Comparison of ENCODE assay signal across 8 mouse cellular contexts in genomic region chr2:125724086-125724430, GRCm38 (mm10). TPM values are rescaled to one million over a fixed set of nuclear protein-coding genes. Genes with fewer than 3 reads are reported as not detected.
DNase-seq lines count a peak whose midpoint lies in the region; ATAC-seq and TF ChIP-seq lines count a peak whose summit lies in the region.

Gene Shc4 (minus strand): TSS chr2:125724148.

- H3K4me1 ChIP-seq in heart, embryonic 10.5 days, result peaks cover 25% of the 10 kb centered on the region; the same call in 1 of the 2 replicates
- H3K4me1 ChIP-seq in limb, embryonic 11.5 days (ENCODE audit: control insufficient read depth, insufficient read depth, low read length), result peaks cover 7% of the 10 kb centered on the region; the same call in 1 of the 2 replicates
- peaks cover 18% of the 10 kb centered on the region for H3K4me1 ChIP-seq in olfactory bulb, adult 2 months (ENCODE audit: control insufficient read depth, insufficient read depth, low read length)

- H3K27me3 ChIP-seq in heart, embryonic 10.5 days (ENCODE audit: insufficient read depth, poor library complexity, severe bottlenecking), result peaks cover 66% of the 10 kb centered on the region
- peaks cover 25% of the 10 kb centered on the region for H3K27me3 ChIP-seq in limb, embryonic 11.5 days (ENCODE audit: control insufficient read depth, insufficient read depth, low read length)

- peak within 1 kb of the TSS; percentile 65 for H3K27ac ChIP-seq in heart, embryonic 10.5 days
- no peak within 1 kb of the TSS for H3K27ac ChIP-seq in limb, embryonic 11.5 days (replicated peaks; ENCODE audit: low read depth, low read length)
- H3K27ac ChIP-seq in olfactory bulb, adult 2 months (ENCODE audit: insufficient read depth, low read depth, low read length), result no peak within 1 kb of the TSS

- no peak for TF ChIP-seq CTCF in olfactory bulb, adult 2 months (IDR thresholded peaks at IDR 0.05; ENCODE audit: insufficient read depth, low read depth, low read length)

- peak within 1 kb of the TSS; percentile 22 for H3K9ac ChIP-seq in limb, embryonic 11.5 days (ENCODE audit: low read length)

- H3K9me3 ChIP-seq in heart, embryonic 10.5 days, result no peaks in the 10 kb centered on the region
- H3K9me3 ChIP-seq in limb, embryonic 11.5 days (ENCODE audit: control insufficient read depth, low read length), result no peaks in the 10 kb centered on the region

- peak within 1 kb of the TSS; percentile 96 for H3K4me2 ChIP-seq in limb, embryonic 11.5 days (ENCODE audit: low read depth, severe bottlenecking)

- peak; percentile 7 for DNase-seq in gastrocnemius, adult 18-20 months (ENCODE audit: low spot score)
- no peak for DNase-seq in gastrocnemius, postnatal 25 days
- DNase-seq in 3T3-L1 (ENCODE audit: low read depth, low spot score), result peak; percentile 78
- DNase-seq in brain, embryonic 18.5 days (ENCODE audit: low read depth, low spot score), result peak; percentile 52
- DNase-seq in heart, embryonic 10.5 days (ENCODE audit: low spot score), result no peak
- peak; percentile 66 for DNase-seq in limb, embryonic 11.5 days (ENCODE audit: low spot score)
- no peak for DNase-seq in thymus, adult 18-20 months

- peak within 1 kb of the TSS; percentile 69 for H3K4me3 ChIP-seq in heart, embryonic 10.5 days
- peak within 1 kb of the TSS; percentile 51 for H3K4me3 ChIP-seq in limb, embryonic 11.5 days (ENCODE audit: low read depth, low read length)
- H3K4me3 ChIP-seq in olfactory bulb, adult 2 months (ENCODE audit: insufficient read depth, low read depth, low read length), result peak within 1 kb of the TSS; percentile 40

- WGBS in heart, embryonic 10.5 days, result under 1% methylated on average over 15 of the region's 15 CpGs
- under 1% methylated on average over 15 of the region's 15 CpGs for WGBS in limb, embryonic 11.5 days
- under 1% methylated on average over 15 of the region's 15 CpGs for WGBS in olfactory bulb, adult 2 months

- ATAC-seq in limb, embryonic 11.5 days (ENCODE audit: insufficient number of reproducible peaks, low FRiP score, low TSS enrichment, low read depth), result peak; percentile 68

- H3K36me3 ChIP-seq in heart, embryonic 10.5 days, result no peaks in the 10 kb centered on the region
- H3K36me3 ChIP-seq in limb, embryonic 11.5 days (ENCODE audit: control insufficient read depth, insufficient read depth, low read length), result no peaks in the 10 kb centered on the region

- no peak for TF ChIP-seq POLR2A in olfactory bulb, adult 2 months (IDR thresholded peaks at IDR 0.05; ENCODE audit: insufficient read depth, low read depth, low read length)

RNA-seq across cellular contexts. Expression of gene Shc4, which starts in this region (rescaled TPM):
- total RNA-seq in gastrocnemius, adult 18-20 months (2021), result 1 to 10 TPM in 1 of 2 experiments, under 1 TPM in 1; 0.71 to 1.0 TPM
- total RNA-seq in gastrocnemius, postnatal 25 days (2021), result 1 to 10 TPM; 1.9 to 2.0 TPM
- polyA plus RNA-seq in heart, embryonic 10.5 days (2016; fragmentation: Nextera tagmentation; extraction: Ambion mirVana), result 1.5 and 2.2 TPM in 2 replicates
- 1.1 and 1.2 TPM in 2 replicates for polyA plus RNA-seq in limb, embryonic 11.5 days (2014; fragmentation: Nextera tagmentation; extraction: Ambion mirVana)
- polyA plus RNA-seq in olfactory bulb, adult 2 months (2012; ENCODE audit: insufficient read depth, insufficient read length, low replicate concordance, missing spikeins), result not detected in 2 replicates

Comparison
In these comparisons a context has a peak if more than half of its experiments do, and no peak if none do; other contexts are left out.
1. DNase-seq: peak in gastrocnemius, adult 18-20 months (single experiment), 3T3-L1 (single experiment), brain, embryonic 18.5 days (single experiment) and limb, embryonic 11.5 days (single experiment); none in gastrocnemius, postnatal 25 days (single experiment), heart, embryonic 10.5 days (single experiment) and thymus, adult 18-20 months (0 of 2).
2. Peak in every context shown above with its lines, with median percentiles within 50 percentile points of each other: H3K4me3 ChIP-seq.